Mouse (Mus musculus) embryonic facial prominence, embryonic 11.5 days (tissue): Measurements from ENCODE around the gene Jmjd8. TPM values are rescaled to one million over a fixed set of nuclear protein-coding genes. Genes with fewer than 3 reads are reported as not detected.
A peak's percentile ranks its signal among the peaks of the same experiment; 100 is the strongest.
"Not testable (repeated sequence)": the region's sequence is repeated elsewhere in the genome, so short reads cannot be mapped to it uniquely, and the experiment has no call there.

Experiments
- ATAC-seq: fragments of 200-750 bp; cut with Nextera tagmentation; replicated peaks from 2 replicates; pipeline ENCODE4 v1.8.0; 2017; ENCODE audit warnings: low read depth; ENCODE audit not compliant: insufficient number of reproducible peaks, low FRiP score, low TSS enrichment
- DNase-seq: peaks from one replicate; pipeline ENCODE4 v3.0.0-alpha.2; 2015; ENCODE audit warnings: low spot score
- H3K27ac ChIP-seq: fragments of 300-500 bp; sonication (generic); replicated peaks from 2 replicates; pipeline ENCODE4 v1.5.1; 2014; ENCODE audit warnings: mild to moderate bottlenecking, low read depth, low read length, control low read depth
- H3K27me3 ChIP-seq: fragments of 300-500 bp; sonication (generic); 2 replicates; pipeline ENCODE4 v1.6.1; 2014; ENCODE audit warnings: mild to moderate bottlenecking, low read length, moderate library complexity, mixed read lengths; ENCODE audit not compliant: control insufficient read depth, insufficient read depth
- H3K36me3 ChIP-seq: fragments of 300-500 bp; sonication (generic); replicated peaks from 2 replicates; pipeline ENCODE4 v1.6.1; 2014; ENCODE audit warnings: low read depth, mild to moderate bottlenecking, low read length, moderate library complexity, mixed read lengths; ENCODE audit not compliant: control insufficient read depth, insufficient read depth
- H3K4me1 ChIP-seq: fragments of 300-500 bp; sonication (generic); 2 replicates; pipeline ENCODE4 v1.6.1; 2014; ENCODE audit warnings: low read length, mixed read lengths; ENCODE audit not compliant: control insufficient read depth, insufficient read depth
- H3K4me2 ChIP-seq: fragments of 300-500 bp; sonication (generic); 2 replicates; pipeline ENCODE4 v1.6.1; 2014; ENCODE audit warnings: low read depth, mild to moderate bottlenecking, control low read depth, low read length, moderate library complexity
- H3K4me3 ChIP-seq: fragments of 300-500 bp; sonication (generic); 2 replicates; pipeline ENCODE4 v1.5.1; 2014; ENCODE audit warnings: low read depth, low read length, control low read depth
- H3K9ac ChIP-seq: fragments of 300-500 bp; sonication (generic); replicated peaks from 2 replicates; pipeline ENCODE4 v1.6.1; 2014; ENCODE audit warnings: mild to moderate bottlenecking, control low read depth, low read length
- H3K9me3 ChIP-seq: fragments of 300-500 bp; sonication (generic); replicated peaks from 2 replicates; pipeline ENCODE4 v1.6.1; 2016; ENCODE audit warnings: mild to moderate bottlenecking, low read length, inconsistent platforms, mixed read lengths; ENCODE audit not compliant: control insufficient read depth
- WGBS: fragments of 180-500 bp; shearing (Covaris S2); extraction: QIAGEN DNeasy Blood & Tissue Kit; methylation state at CpG from one replicate; pipeline ENCODE4 v1.1.7; 2014; 5-methylcytosine and 5-hydroxymethylcytosine counted together
- polyA plus RNA-seq: library from polyadenylated mRNA; unstranded; fragments of >200 nt; fragmentation: Nextera tagmentation; extraction: Ambion mirVana; gene quantifications from 2 replicates; pipeline ENCODE4 v1.2.1, GENCODE M21; 2014

Gene Jmjd8
- polyA plus RNA-seq, 1 experiment from 2014 or later: 42.0 TPM

DNA sequence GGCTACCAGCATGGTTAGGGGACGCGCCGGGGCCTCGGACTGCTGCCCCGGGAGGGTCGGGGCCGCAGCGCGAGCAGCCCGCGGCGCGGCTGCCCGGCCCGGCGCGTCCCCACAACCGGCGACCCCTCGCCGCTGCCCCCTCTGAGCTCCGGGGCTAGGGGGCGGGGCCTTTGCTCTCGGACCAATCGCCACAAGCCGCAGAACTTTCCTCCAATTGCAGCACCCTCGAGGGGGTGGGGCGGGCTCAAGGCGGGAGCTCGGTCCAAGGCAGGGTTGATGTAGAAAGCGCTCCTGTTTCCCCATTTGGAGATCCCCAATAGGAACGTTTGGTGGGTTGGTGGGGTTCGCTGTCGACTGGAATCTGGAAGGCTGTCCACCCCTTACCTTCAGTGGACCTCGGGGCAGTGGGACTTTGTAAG is 31.7 kb upstream of the Jmjd8 start, which contains the start of gene Metrn:
Metrn (minus strand) TSS at position 186 of the 419 bp plus-strand sequence.
- Histone ChIP-seq H3K4me3 (peak within 1 kb of the TSS; percentile 80), H3K4me2 (peak within 1 kb of the TSS; percentile 97), H3K36me3 (no peaks in the 10 kb centered on the region), H3K27me3 (no peaks in the 10 kb centered on the region), H3K4me1 (peaks cover 7% of the 10 kb centered on the region), H3K9me3 (no peaks in the 10 kb centered on the region), H3K9ac (peak within 1 kb of the TSS; percentile 81), H3K27ac (peak within 1 kb of the TSS; percentile 68)
- peak; percentile 95 for DNase-seq
- peak; percentile 61 for ATAC-seq
- WGBS: under 1% methylated on average over 35 of the region's 35 CpGs

- Histone ChIP-seq H3K4me1 (no peaks in the 10 kb centered on the region; the same call in 1 of the 2 replicates), H3K27ac (no peak overlapping the region), H3K27me3 (no peaks in the 10 kb centered on the region), H3K36me3 (no peaks in the 10 kb centered on the region), H3K9me3 (no peaks in the 10 kb centered on the region), H3K9ac (no peak overlapping the region), H3K4me3 (no peak overlapping the region), H3K4me2 (no peak overlapping the region)
- WGBS: 6% methylated on average over 6 of the region's 6 CpGs
- ATAC-seq (no peak), DNase-seq (peak; percentile 85)
Measured at GRCm38 (mm10) chr17:25801029-25801428, 27.6 kb upstream of the Jmjd8 start.

DNA sequence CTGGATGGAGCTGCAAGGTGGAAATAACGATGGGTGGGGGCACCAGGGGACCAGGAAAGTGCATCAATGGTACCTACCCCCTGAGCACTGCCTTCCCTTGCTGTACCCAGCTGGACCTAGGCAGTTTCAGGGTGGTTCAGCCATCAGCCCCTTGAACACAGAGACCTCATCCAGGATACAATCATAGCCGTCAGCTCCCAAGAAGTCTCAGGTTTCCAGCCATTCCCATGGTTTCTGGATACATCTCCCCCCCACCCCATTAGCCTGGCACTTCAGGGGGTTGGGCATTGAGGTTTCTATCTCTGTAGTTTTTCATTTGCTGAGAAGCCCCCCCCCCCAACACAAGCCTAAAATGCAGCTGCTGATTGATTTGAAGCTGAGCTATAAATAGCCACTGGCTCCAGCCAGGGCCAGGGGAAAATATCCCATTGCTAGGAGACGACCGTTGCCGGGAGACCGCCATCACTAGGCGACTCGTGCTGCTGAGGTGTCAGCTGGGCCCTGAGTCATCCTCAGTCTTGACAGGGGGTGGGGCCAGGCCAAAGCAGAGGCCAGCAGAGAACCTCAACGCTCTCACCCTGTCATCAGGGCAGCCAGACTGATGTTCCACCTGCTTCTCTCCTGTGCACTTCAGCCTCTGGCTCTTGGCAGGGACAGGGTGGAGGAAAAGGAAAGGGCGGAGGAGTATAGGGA is 25.7 kb upstream of the Jmjd8 start:
- Histone ChIP-seq H3K4me3 (no peak overlapping the region), H3K27me3 (peaks cover under 1% of the 10 kb centered on the region)

DNA sequence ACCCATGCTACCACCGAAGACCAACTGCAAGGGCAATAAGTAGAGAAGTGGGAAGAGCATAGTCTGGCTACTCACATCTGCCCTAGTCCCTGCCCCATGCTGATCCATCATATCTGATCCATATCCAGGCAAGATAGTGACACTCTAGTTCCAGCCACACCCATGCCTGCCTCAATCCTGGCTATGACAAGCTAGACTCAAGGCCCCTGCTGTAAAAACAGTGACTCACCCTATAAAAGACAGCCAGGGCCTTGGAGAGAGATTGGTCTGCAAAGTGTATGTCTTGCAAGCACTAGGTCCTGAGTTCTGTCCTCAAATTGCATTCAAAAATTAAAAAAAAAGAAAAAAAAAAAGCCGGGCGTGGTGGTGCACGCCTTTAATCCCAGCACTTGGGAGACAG is 22.2 kb upstream of the Jmjd8 start:
- Histone ChIP-seq H3K36me3 (no peaks in the 10 kb centered on the region), H3K9me3 (no peaks in the 10 kb centered on the region), H3K4me2 (no peak overlapping the region), H3K4me1 (no peaks in the 10 kb centered on the region; the same call in 1 of the 2 replicates), H3K27me3 (peaks cover 14% of the 10 kb centered on the region), H3K9ac (no peak overlapping the region), H3K27ac (no peak overlapping the region), H3K4me3 (no peak overlapping the region)
- no peak for DNase-seq
- ATAC-seq: no peak
- WGBS: 81% methylated on average over 4 of the region's 4 CpGs

More for the DNA sequence above, 25.7 kb upstream of the Jmjd8 start:
- H3K9ac ChIP-seq: no peak overlapping the region
- peak overlapping the region; percentile 16; the same call in 1 of the 2 replicates for H3K4me2 ChIP-seq
- 6% methylated on average over 10 of the region's 10 CpGs for WGBS
- DNase-seq: peak; percentile 51
- no peaks in the 10 kb centered on the region for H3K4me1 ChIP-seq
- no peak overlapping the region; the same call in 1 of the 2 replicates for H3K27ac ChIP-seq
- ATAC-seq: peak; percentile 79
- H3K9me3 ChIP-seq: no peaks in the 10 kb centered on the region
- H3K36me3 ChIP-seq: no peaks in the 10 kb centered on the region

- not testable (repeated sequence) for H3K4me3 ChIP-seq, H3K9ac ChIP-seq, H3K9me3 ChIP-seq, H3K36me3 ChIP-seq, ATAC-seq, H3K4me2 ChIP-seq, DNase-seq, H3K4me1 ChIP-seq, H3K27ac ChIP-seq
- peaks cover 14% of the 10 kb centered on the region for H3K27me3 ChIP-seq
- WGBS: 56% methylated on average over 2 of the region's 2 CpGs
Measured at GRCm38 (mm10) chr17:25807452-25807851, 21.2 kb upstream of the Jmjd8 start.

DNA sequence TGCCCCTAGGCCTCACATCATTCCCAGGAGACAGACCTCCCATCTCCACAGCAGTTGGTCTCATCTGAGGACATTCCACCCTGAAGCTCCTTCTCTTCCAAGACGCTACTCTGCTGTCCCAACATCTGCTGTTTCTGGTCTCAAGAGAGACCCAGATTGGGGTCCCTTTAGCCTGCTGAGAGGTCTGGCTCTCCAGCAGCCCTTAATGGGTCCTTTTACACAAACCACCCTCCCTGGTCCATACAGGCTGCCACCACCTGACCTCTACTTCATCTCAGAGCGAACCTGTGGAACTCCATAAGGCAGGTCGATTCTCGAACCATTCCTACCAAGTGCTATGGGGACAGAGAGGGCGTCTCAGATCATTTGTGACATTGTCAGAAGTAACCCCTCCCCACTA is 20.6 kb upstream of the Jmjd8 start:
- 0 out of 2 replicates have a peak overlapping the region, but pooled peaks have one; percentile 41 for H3K27ac ChIP-seq
- 36% methylated on average over 5 of the region's 5 CpGs for WGBS
- no peak overlapping the region for H3K9ac ChIP-seq

GRCm38 (mm10) chr17:25808789-25809605 is 19.7 kb upstream of the Jmjd8 start, which contains the start of gene Fbxl16:
Gene Fbxl16 (plus strand): TSS chr17:25809085.
- Histone ChIP-seq H3K27me3 (peaks cover 14% of the 10 kb centered on the region), H3K4me2 (peak within 1 kb of the TSS; percentile 97), H3K9ac (peak within 1 kb of the TSS; percentile 76), H3K9me3 (no peaks in the 10 kb centered on the region), H3K4me1 (no peaks in the 10 kb centered on the region; the same call in 1 of the 2 replicates), H3K27ac (peak within 1 kb of the TSS; percentile 41), H3K36me3 (no peaks in the 10 kb centered on the region), H3K4me3 (peak within 1 kb of the TSS; percentile 71)
- under 1% methylated on average over 76 of the region's 100 CpGs for WGBS
- ATAC-seq (peak; percentile 71), DNase-seq (peak; percentile 89)

More for the DNA sequence above, 20.6 kb upstream of the Jmjd8 start:
- peak overlapping the region; percentile 97; the same call in 1 of the 2 replicates for H3K4me2 ChIP-seq
- ATAC-seq: no peak
- H3K36me3 ChIP-seq: no peaks in the 10 kb centered on the region
- no peaks in the 10 kb centered on the region for H3K9me3 ChIP-seq
- peaks cover 14% of the 10 kb centered on the region for H3K27me3 ChIP-seq
- H3K4me3 ChIP-seq: no peak overlapping the region
- no peaks in the 10 kb centered on the region; the same call in 1 of the 2 replicates for H3K4me1 ChIP-seq
- DNase-seq: no peak
